Mouse (Mus musculus) MEL (cell line): ENCODE data around the gene Atg2a. TPM values are rescaled to one million over a fixed set of nuclear protein-coding genes. Genes with fewer than 3 reads are reported as not detected.

Experiments
- DNase-seq: peaks from one replicate; pipeline ENCODE4 v3.0.0; 2011; ENCODE audit warnings: low read depth, low spot score
- H3K27ac ChIP-seq: 2 replicates; pipeline ENCODE4 v1.5.1; 2012; ENCODE audit warnings: low read depth, mild to moderate bottlenecking, control low read depth, low read length, moderate library complexity; ENCODE audit not compliant: control insufficient read depth
- H3K27me3 ChIP-seq, 2 experiments: fragments of 150-350 bp in 1 of 2; sonication (generic) in 1 of 2; 2 replicates each; pipeline ENCODE4 v1.6.1; 2012; ENCODE audit warnings: low read length in 2 of 2, mild to moderate bottlenecking in 2 of 2, improper control_type of control experiment in 1 of 2, moderate library complexity in 1 of 2; ENCODE audit not compliant: insufficient read depth in 2 of 2, control insufficient read depth in 1 of 2
- H3K36me3 ChIP-seq, 2 experiments: 2 replicates each; pipeline ENCODE4 v1.6.1; 2012 to 2014; ENCODE audit warnings: low read length in 2 of 2, improper control_type of control experiment in 1 of 2, inconsistent platforms in 1 of 2, mild to moderate bottlenecking in 1 of 2; ENCODE audit not compliant: insufficient read depth in 2 of 2, control insufficient read depth in 1 of 2
- H3K4me1 ChIP-seq, 2 experiments: fragments of 150-350 bp in 1 of 2; sonication (generic) in 1 of 2; 2 replicates each; pipeline ENCODE4 v1.6.1; 2012; ENCODE audit warnings: low read length in 2 of 2, improper control_type of control experiment in 1 of 2, mild to moderate bottlenecking in 1 of 2; ENCODE audit not compliant: insufficient read depth in 2 of 2, control insufficient read depth in 1 of 2
- H3K4me3 ChIP-seq, 2 experiments: fragments of 150-350 bp in 1 of 2; sonication (generic) in 1 of 2; 2 replicates each; pipeline ENCODE4 v1.5.1; 2012; ENCODE audit warnings: low read depth in 2 of 2, low read length in 2 of 2, mild to moderate bottlenecking in 2 of 2, moderate library complexity in 2 of 2, control low read depth in 1 of 2, improper control_type of control experiment in 1 of 2; ENCODE audit not compliant: control insufficient read depth in 1 of 2, insufficient read depth in 1 of 2
- H3K79me2 ChIP-seq: 2 replicates; pipeline ENCODE4 v1.6.1; 2012; ENCODE audit warnings: mild to moderate bottlenecking, low read length, moderate library complexity; ENCODE audit not compliant: control insufficient read depth, poor library complexity, insufficient read depth
- H3K9ac ChIP-seq: 2 replicates; pipeline ENCODE4 v1.6.1; 2012; ENCODE audit warnings: low read depth, mild to moderate bottlenecking, control low read depth, low read length, moderate library complexity; ENCODE audit not compliant: control insufficient read depth, poor library complexity, severe bottlenecking
- H3K9me3 ChIP-seq: fragments of 150-350 bp; sonication (generic); replicated peaks from 2 replicates; pipeline ENCODE4 v1.6.1; 2012; ENCODE audit warnings: mild to moderate bottlenecking, low read length, improper control_type of control experiment, moderate library complexity; ENCODE audit not compliant: insufficient read depth
- BHLHE40 ChIP-seq: IDR thresholded peaks from 2 replicates; pipeline ENCODE4 v1.6.1; 2012; ENCODE audit warnings: low read depth, mild to moderate bottlenecking, inconsistent platforms, low read length, improper control_type of control experiment, borderline replicate concordance
- CHD1 ChIP-seq: IDR thresholded peaks from 2 replicates; pipeline ENCODE4 v1.6.1; 2012; ENCODE audit warnings: low read depth, mild to moderate bottlenecking, inconsistent platforms, low read length, improper control_type of control experiment
- CTCF ChIP-seq, 3 experiments: IDR thresholded peaks in 2 of 3; conservative IDR thresholded peaks in 1 of 3; 2 replicates each; pipeline ENCODE4 v1.5.1; 2011 to 2012; ENCODE audit warnings: low read length in 3 of 3, low read depth in 2 of 3, mild to moderate bottlenecking in 2 of 3, improper control_type of control experiment in 1 of 3, inconsistent platforms in 1 of 3, mixed read lengths in 1 of 3, moderate library complexity in 1 of 3; ENCODE audit not compliant: control insufficient read depth in 1 of 3, insufficient read depth in 1 of 3, poor library complexity in 1 of 3, severe bottlenecking in 1 of 3
- EP300 ChIP-seq, 2 experiments: IDR thresholded peaks; 2 replicates each; pipeline ENCODE4 v1.6.1; 2011; ENCODE audit warnings: improper control_type of control experiment in 2 of 2, low read length in 2 of 2, low read depth in 1 of 2, mild to moderate bottlenecking in 1 of 2
- GATA1 ChIP-seq: IDR thresholded peaks from 2 replicates; pipeline ENCODE4 v1.6.1; 2011; ENCODE audit warnings: low read depth, low read length, improper control_type of control experiment
- JUND ChIP-seq: IDR thresholded peaks from 2 replicates; pipeline ENCODE4 v1.6.1; 2011; ENCODE audit warnings: low read depth, mild to moderate bottlenecking, improper control_type of control experiment, low read length
- MAFK ChIP-seq: IDR thresholded peaks from 2 replicates; pipeline ENCODE4 v1.6.1; 2011; ENCODE audit warnings: low read depth, mild to moderate bottlenecking, low read length, improper control_type of control experiment, borderline replicate concordance
- MAX ChIP-seq: IDR thresholded peaks from 2 replicates; pipeline ENCODE4 v1.6.1; 2011; ENCODE audit warnings: low read length, improper control_type of control experiment
- MAZ ChIP-seq: IDR thresholded peaks from 2 replicates; pipeline ENCODE4 v1.6.1; 2012; ENCODE audit warnings: low read depth, mild to moderate bottlenecking, inconsistent platforms, low read length, improper control_type of control experiment
- MYC ChIP-seq: IDR thresholded peaks from 2 replicates; pipeline ENCODE4 v1.6.1; 2011; ENCODE audit warnings: low read depth, mild to moderate bottlenecking, low read length, improper control_type of control experiment, moderate library complexity
- NELFE ChIP-seq: IDR thresholded peaks from 2 replicates; pipeline ENCODE4 v1.6.1; 2011; ENCODE audit warnings: low read depth, low read length, improper control_type of control experiment
- NRF1 ChIP-seq: IDR thresholded peaks from 2 replicates; pipeline ENCODE4 v1.6.1; 2014; ENCODE audit warnings: low read depth, mild to moderate bottlenecking, inconsistent platforms, low read length, improper control_type of control experiment, moderate library complexity; ENCODE audit not compliant: poor library complexity, insufficient read depth, severe bottlenecking
- POLR2A ChIP-seq, 2 experiments: IDR thresholded peaks; 2 replicates each; pipeline ENCODE4 v1.6.1; 2011 to 2012; ENCODE audit warnings: low read length in 2 of 2, mild to moderate bottlenecking in 2 of 2, control low read depth in 1 of 2, improper control_type of control experiment in 1 of 2, low read depth in 1 of 2, moderate library complexity in 1 of 2; ENCODE audit not compliant: control insufficient read depth in 1 of 2, insufficient read depth in 1 of 2, poor library complexity in 1 of 2
- POLR2AphosphoS5 ChIP-seq: IDR thresholded peaks from 2 replicates; pipeline ENCODE4 v1.6.1; 2012; ENCODE audit warnings: low read depth, borderline replicate concordance, mild to moderate bottlenecking, inconsistent platforms, low read length, moderate library complexity, mixed read lengths
- RAD21 ChIP-seq: IDR thresholded peaks from 2 replicates; pipeline ENCODE4 v1.6.1; 2011; ENCODE audit warnings: mild to moderate bottlenecking, low read depth, low read length, improper control_type of control experiment
- SIN3A ChIP-seq: IDR thresholded peaks from 2 replicates; pipeline ENCODE4 v1.6.1; 2012; ENCODE audit warnings: low read length, improper control_type of control experiment, inconsistent platforms
- SMC3 ChIP-seq: IDR thresholded peaks from 2 replicates; pipeline ENCODE4 v1.6.1; 2011; ENCODE audit warnings: low read depth, low read length, improper control_type of control experiment
- TAL1 ChIP-seq: IDR thresholded peaks from 2 replicates; pipeline ENCODE4 v1.6.1; 2012; ENCODE audit warnings: mild to moderate bottlenecking, inconsistent platforms, low read length, moderate library complexity, mixed read lengths
- TCF12 ChIP-seq: IDR thresholded peaks from 2 replicates; pipeline ENCODE4 v1.6.1; 2014; ENCODE audit warnings: low read depth, mild to moderate bottlenecking, inconsistent platforms, low read length, improper control_type of control experiment, moderate library complexity
- UBTF ChIP-seq: IDR thresholded peaks from 2 replicates; pipeline ENCODE4 v1.6.1; 2012; ENCODE audit warnings: low read depth, mild to moderate bottlenecking, inconsistent platforms, low read length, improper control_type of control experiment, moderate library complexity, borderline replicate concordance; ENCODE audit not compliant: insufficient read depth
- USF1 ChIP-seq: IDR thresholded peaks from 2 replicates; pipeline ENCODE4 v1.6.1; 2014; ENCODE audit warnings: low read depth, mild to moderate bottlenecking, inconsistent platforms, low read length, improper control_type of control experiment, moderate library complexity
- ZC3H11A ChIP-seq: IDR thresholded peaks from 2 replicates; pipeline ENCODE4 v1.6.1; 2012; ENCODE audit warnings: low read depth, mild to moderate bottlenecking, inconsistent platforms, low read length, improper control_type of control experiment
- ZNF384 ChIP-seq: IDR thresholded peaks from 2 replicates; pipeline ENCODE4 v1.6.1; 2012; ENCODE audit warnings: low read depth, mild to moderate bottlenecking, inconsistent platforms, low read length, improper control_type of control experiment
- polyA plus RNA-seq, 2 experiments: library from polyadenylated mRNA; stranded (reverse) in 1 of 2; unstranded in 1 of 2; fragments of >175 nt in 1 of 2; fragments of >200 nt in 1 of 2; gene quantifications; 2 replicates each; pipeline versions ENCODE4 v1.2.1 to v1.2.4; 2012; ENCODE audit warnings: low replicate concordance in 2 of 2, low read depth in 1 of 2; ENCODE audit not compliant: insufficient read length in 2 of 2, insufficient read depth in 1 of 2, missing spikeins in 1 of 2
- total RNA-seq: library from RNA; depleted of rRNA; stranded (reverse); fragments of 300-350 nt; gene quantifications from 2 replicates; pipeline ENCODE4 v1.2.3, GENCODE M21; 2012

Atg2a gene
- total and polyA plus RNA-seq, 3 experiments, result 7.9 to 21.7 TPM; not detected in 1

DNA sequence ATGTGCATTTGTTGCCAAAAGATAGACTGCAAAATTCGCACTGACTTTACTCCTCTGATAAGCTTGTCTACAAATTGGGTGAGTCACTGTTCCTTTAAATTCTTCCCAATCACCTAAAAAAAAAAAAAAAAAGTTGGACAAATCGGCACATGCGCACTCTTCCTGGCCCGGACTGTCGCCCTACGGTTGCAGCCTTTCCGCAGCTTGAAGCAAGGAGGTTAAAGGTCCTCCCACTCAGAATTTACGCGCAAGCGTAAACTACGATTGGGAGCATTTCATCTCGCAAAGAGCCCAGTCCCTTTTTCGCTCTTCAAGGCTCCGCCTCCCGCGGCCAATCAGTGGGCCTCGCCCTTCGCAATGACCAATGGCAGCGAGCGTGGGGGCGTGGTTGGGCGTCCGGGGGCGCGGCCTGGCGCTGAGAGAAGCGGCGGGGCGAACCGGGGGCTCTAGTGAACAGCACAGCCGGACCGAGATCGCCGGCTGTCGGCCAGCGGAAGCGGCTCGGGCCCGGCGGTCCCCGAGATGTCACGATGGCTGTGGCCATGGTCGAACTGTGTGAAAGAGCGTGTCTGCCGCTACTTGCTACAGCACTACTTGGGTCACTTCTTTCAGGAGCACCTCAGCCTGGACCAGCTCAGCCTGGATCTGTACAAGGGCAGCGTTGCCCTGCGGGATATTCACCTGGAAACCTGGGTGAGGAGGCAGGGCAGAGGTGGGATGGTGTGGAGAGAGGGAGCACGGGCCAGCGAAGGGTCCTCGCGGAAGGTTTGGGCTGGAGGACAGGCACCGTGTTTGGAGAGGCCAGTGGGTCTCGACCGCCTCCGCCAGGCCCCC, at the start of gene Atg2a (continued):
- peak; percentile 99 for TF ChIP-seq ZNF384

DNA sequence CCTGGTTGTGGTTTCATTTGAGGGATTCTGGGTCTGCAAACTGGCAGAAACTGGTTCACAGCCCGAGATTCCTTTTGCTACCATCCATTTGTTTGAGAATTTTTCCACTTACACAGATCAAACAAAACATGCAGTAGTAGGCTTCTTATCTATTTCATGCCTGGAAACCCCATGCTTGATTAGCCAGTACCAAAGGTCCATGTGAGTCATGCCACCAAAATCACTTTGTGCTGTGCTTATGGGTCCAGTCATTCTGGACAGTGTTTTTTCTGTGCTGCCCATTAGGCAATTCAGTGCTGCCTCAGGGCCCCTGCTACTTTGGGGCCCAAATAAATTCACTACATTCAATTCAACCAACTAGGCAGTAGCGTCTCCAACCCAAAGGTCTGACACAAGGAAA, 37.2 kb upstream of the Atg2a start:
- Histone ChIP-seq H3K9me3 (no peaks in the 10 kb centered on the region), H3K9ac (no peak overlapping the region), H3K27me3 (peaks cover 2 to 3% of the 10 kb centered on the region in 2 experiments; a peak in 3 of 4 replicates), H3K4me3 (no peak overlapping the region), H3K27ac (no peak overlapping the region), H3K36me3 (no peaks in the 10 kb centered on the region), H3K79me2 (no peaks in the 10 kb centered on the region), H3K4me1 (no peaks in the 10 kb centered on the region)
- DNase-seq, result no peak
- no peak for TF ChIP-seq BHLHE40
- no peak for TF ChIP-seq RAD21
- no peak for TF ChIP-seq NRF1
- no peak for TF ChIP-seq CHD1
- TF ChIP-seq POLR2A (IDR thresholded peaks at IDR 0.05; ENCODE audit: control insufficient read depth in 1 of 2, insufficient read depth in 1 of 2, low read depth in 1 of 2, low read length in 2 of 2, poor library complexity in 1 of 2), result no peak
- TF ChIP-seq EP300 (IDR thresholded peaks at IDR 0.05; ENCODE audit: low read depth in 1 of 2, low read length in 2 of 2), result no peak
- no peak for TF ChIP-seq ZNF384
- no peak for TF ChIP-seq JUND
- no peak for TF ChIP-seq GATA1
- TF ChIP-seq UBTF, result no peak
- TF ChIP-seq MAZ, result no peak
- TF ChIP-seq MAX, result no peak
- TF ChIP-seq MYC, result no peak
- no peak for TF ChIP-seq SIN3A
- TF ChIP-seq TAL1, result no peak
- TF ChIP-seq, all 39 proteins: peak for 0

DNA sequence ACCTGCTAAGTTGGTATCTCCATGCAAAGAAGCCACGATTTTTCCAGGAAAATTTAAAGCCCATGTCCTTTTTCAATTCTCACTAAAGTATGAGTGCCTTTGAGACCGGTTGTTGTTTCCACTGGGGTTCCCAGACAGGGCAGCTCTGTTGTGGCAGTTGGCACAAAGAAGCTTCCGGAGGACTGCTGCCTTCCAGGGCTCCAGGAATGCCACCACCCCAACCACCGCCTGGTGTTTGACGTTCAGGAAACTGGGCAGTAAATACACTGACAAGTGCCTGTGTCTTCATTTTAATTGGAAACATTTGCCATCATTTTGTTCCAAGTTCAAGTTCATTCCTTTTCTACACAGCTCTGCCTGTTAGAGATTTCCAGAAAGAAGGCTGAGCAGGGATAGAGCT, 34.8 kb upstream of the Atg2a start:
- TF ChIP-seq SIN3A (no peak), ZC3H11A (no peak), NELFE (no peak), EP300 (IDR thresholded peaks at IDR 0.05; ENCODE audit: low read depth in 1 of 2, low read length in 2 of 2) (no peak), CHD1 (no peak), POLR2AphosphoS5 (no peak), SMC3 (no peak), RAD21 (no peak), MAFK (no peak), CTCF (IDR thresholded peaks at IDR 0.05 in 2 of 3, conservative IDR thresholded peaks at IDR 0.05 in 1 of 3; ENCODE audit: control insufficient read depth in 1 of 3, insufficient read depth in 1 of 3, low read depth in 2 of 3, low read length in 3 of 3, poor library complexity in 1 of 3, severe bottlenecking in 1 of 3) (no peak), TCF12 (no peak), USF1 (no peak)
- no peak overlapping the region for H3K9ac ChIP-seq

More for the DNA sequence above, 34.8 kb upstream of the Atg2a start:
- Histone ChIP-seq H3K79me2 (no peaks in the 10 kb centered on the region), H3K27me3 (peaks cover 2 to 3% of the 10 kb centered on the region in 2 experiments; a peak in 3 of 4 replicates), H3K27ac (no peak overlapping the region), H3K9me3 (no peaks in the 10 kb centered on the region), H3K4me3 (no peak overlapping the region), H3K4me1 (no peaks in the 10 kb centered on the region), H3K36me3 (no peaks in the 10 kb centered on the region)
- no peak for DNase-seq
